In genomic region chr7:66128857-66129256, GRCm38 (mm10) we compare ENCODE assay signal across 21 mouse cellular contexts. TPM values are rescaled to one million over a fixed set of nuclear protein-coding genes. Genes with fewer than 3 reads are reported as not detected.
DNase-seq lines count a peak whose midpoint lies in the region; ATAC-seq lines count a peak whose summit lies in the region.
"Had no signal": no experiment of that assay in that cellular context is flagged by ENCODE, and none has a peak within 500 bp of the region (broad histone marks: within the 10 kb centered on the region; RNA-seq: fewer than 3 reads in every experiment).

No protein-coding gene starts in this region.

- DNase-seq in gastrocnemius, adult 18-20 months (ENCODE audit: low spot score) = peak; percentile 39
- no peak for DNase-seq in gastrocnemius, adult 8-10 months (ENCODE audit: low spot score in 2 of 2)
- DNase-seq in heart, postnatal 14 days = no peak
- peak; percentile 54 for DNase-seq in 3T3-L1 (ENCODE audit: low read depth, low spot score)
- no peak for DNase-seq in frontal cortex, postnatal 10 days (ENCODE audit: low spot score in 2 of 2)
- DNase-seq in c-Kit-positive CD71-positive TER-119-positive erythroid progenitor cells, embryonic 14.5 days (ENCODE audit: low spot score) = no peak
- DNase-seq: adrenal gland, postnatal 10 days; cerebellum, adult 2 months; cerebellum, postnatal 25 days; gastrocnemius, postnatal 36 days; kidney, adult 9 months; kidney, postnatal 36 days; layer of hippocampus, postnatal 36 days; lung, postnatal 14 days had no signal

- no peak overlapping the region for H3K4me2 ChIP-seq in heart, embryonic 12.5 days
- H3K4me2 ChIP-seq in heart, embryonic 15.5 days = no peak overlapping the region
- H3K4me2 ChIP-seq: embryonic facial prominence, embryonic 12.5 days; midbrain, embryonic 13.5 days had no signal

- ATAC-seq in heart, embryonic 12.5 days (ENCODE audit: insufficient number of reproducible peaks, low FRiP score) = no peak
- ATAC-seq in heart, embryonic 15.5 days (replicated peaks; ENCODE audit: insufficient number of reproducible peaks, insufficient read depth, low FRiP score, low read depth) = no peak
- ATAC-seq: activated CD4-positive, CD25-positive, alpha-beta regulatory T cell, adult 4 months; intestine, embryonic 16.5 days had no signal

- H3K9me3 ChIP-seq in heart, embryonic 12.5 days (replicated peaks) = no peaks in the 10 kb centered on the region
- no peaks in the 10 kb centered on the region for H3K9me3 ChIP-seq in heart, embryonic 15.5 days (replicated peaks)
- H3K9me3 ChIP-seq: embryonic facial prominence, embryonic 12.5 days; midbrain, embryonic 13.5 days had no signal

- H3K27me3 ChIP-seq in heart, embryonic 12.5 days (replicated peaks) = no peaks in the 10 kb centered on the region
- H3K27me3 ChIP-seq in heart, embryonic 15.5 days = no peaks in the 10 kb centered on the region
- H3K27me3 ChIP-seq: embryonic facial prominence, embryonic 12.5 days; megakaryocyte, embryonic 14.5 days; midbrain, embryonic 13.5 days had no signal

- no peak overlapping the region for H3K4me3 ChIP-seq in heart, embryonic 12.5 days
- no peak overlapping the region for H3K4me3 ChIP-seq in heart, embryonic 15.5 days
- H3K4me3 ChIP-seq: embryonic facial prominence, embryonic 12.5 days; megakaryocyte, embryonic 14.5 days; midbrain, embryonic 13.5 days had no signal

- H3K36me3 ChIP-seq in heart, embryonic 12.5 days = peaks cover 37% of the 10 kb centered on the region
- H3K36me3 ChIP-seq in heart, embryonic 15.5 days = peaks cover 19% of the 10 kb centered on the region

- WGBS in heart, embryonic 12.5 days = 24% methylated on average over 3 of the region's 3 CpGs
- 18% methylated on average over 3 of the region's 3 CpGs for WGBS in heart, embryonic 15.5 days

- no peak overlapping the region for H3K9ac ChIP-seq in heart, embryonic 12.5 days
- no peak overlapping the region for H3K9ac ChIP-seq in heart, embryonic 15.5 days
- H3K9ac ChIP-seq: embryonic facial prominence, embryonic 12.5 days; midbrain, embryonic 13.5 days had no signal

- intact Hi-C loops in heart, postnatal 14 days (cut with DNase I) = no loop called here

- H3K27ac ChIP-seq in heart, embryonic 12.5 days (ENCODE audit: poor library complexity, severe bottlenecking) = peak overlapping the region; percentile 64
- H3K27ac ChIP-seq in heart, embryonic 15.5 days = peak overlapping the region; percentile 42; the same call in 1 of the 2 replicates
- H3K27ac ChIP-seq: embryonic facial prominence, embryonic 12.5 days; midbrain, embryonic 13.5 days had no signal

- H3K4me1 ChIP-seq in heart, embryonic 12.5 days (replicated peaks) = peaks cover 29% of the 10 kb centered on the region
- H3K4me1 ChIP-seq in heart, embryonic 15.5 days (replicated peaks) = peaks cover 31% of the 10 kb centered on the region

RNA-seq across cellular contexts. Expression of gene Chsy1, which starts 19.5 kb away (rescaled TPM):
- 1 to 10 TPM; 3.1 to 3.8 TPM for total RNA-seq in gastrocnemius, adult 18-20 months (2021)
- total RNA-seq in gastrocnemius, adult 8-10 months (2022) = 1 to 10 TPM; 2.1 to 3.6 (median 2.7) TPM
- polyA plus RNA-seq in heart, embryonic 12.5 days (2016; fragmentation: Nextera tagmentation; extraction: Ambion mirVana) = 13.3 and 15.5 TPM in 2 replicates
- total RNA-seq in heart, postnatal 14 days (2021) = 10 to 100 TPM; 20.2 to 21.5 TPM
- polyA plus RNA-seq in heart, embryonic 15.5 days (2015; fragmentation: Nextera tagmentation; extraction: Ambion mirVana) = 12.7 and 13.4 TPM in 2 replicates

RNA-seq across cellular contexts. Expression of gene Selenos, which starts 49.4 kb away (rescaled TPM):
- total RNA-seq in gastrocnemius, adult 18-20 months (2021) = 10 to 100 TPM; 32.0 to 32.5 TPM
- total RNA-seq in gastrocnemius, adult 8-10 months (2022) = 10 to 100 TPM; 27.1 to 38.7 (median 30.3) TPM
- polyA plus RNA-seq in heart, embryonic 12.5 days (2016; fragmentation: Nextera tagmentation; extraction: Ambion mirVana) = 70.2 and 70.7 TPM in 2 replicates
- 10 to 100 TPM; 28.4 to 29.6 TPM for total RNA-seq in heart, postnatal 14 days (2021)
- 64.5 and 70.4 TPM in 2 replicates for polyA plus RNA-seq in heart, embryonic 15.5 days (2015; fragmentation: Nextera tagmentation; extraction: Ambion mirVana)

Comparison
In these comparisons a context has a peak if more than half of its experiments do, and no peak if none do; other contexts are left out.
1. DNase-seq: peak in gastrocnemius, adult 18-20 months (single experiment) and 3T3-L1 (single experiment); none in gastrocnemius, adult 8-10 months (0 of 2), heart, postnatal 14 days (0 of 2), frontal cortex, postnatal 10 days (0 of 2) and c-Kit-positive CD71-positive TER-119-positive erythroid progenitor cells, embryonic 14.5 days (single experiment).
2. RNA of gene Chsy1, which starts 19.5 kb away (total RNA-seq): 20.2 to 21.5 TPM in heart, postnatal 14 days; 3.1 to 3.8 TPM in gastrocnemius, adult 18-20 months and 2.1 to 3.6 TPM in gastrocnemius, adult 8-10 months; every median in the first group is over 4 times any median in the second.